Mouse (Mus musculus): ENCODE results near the gene Cux1.

Gene Cux1

DNA sequence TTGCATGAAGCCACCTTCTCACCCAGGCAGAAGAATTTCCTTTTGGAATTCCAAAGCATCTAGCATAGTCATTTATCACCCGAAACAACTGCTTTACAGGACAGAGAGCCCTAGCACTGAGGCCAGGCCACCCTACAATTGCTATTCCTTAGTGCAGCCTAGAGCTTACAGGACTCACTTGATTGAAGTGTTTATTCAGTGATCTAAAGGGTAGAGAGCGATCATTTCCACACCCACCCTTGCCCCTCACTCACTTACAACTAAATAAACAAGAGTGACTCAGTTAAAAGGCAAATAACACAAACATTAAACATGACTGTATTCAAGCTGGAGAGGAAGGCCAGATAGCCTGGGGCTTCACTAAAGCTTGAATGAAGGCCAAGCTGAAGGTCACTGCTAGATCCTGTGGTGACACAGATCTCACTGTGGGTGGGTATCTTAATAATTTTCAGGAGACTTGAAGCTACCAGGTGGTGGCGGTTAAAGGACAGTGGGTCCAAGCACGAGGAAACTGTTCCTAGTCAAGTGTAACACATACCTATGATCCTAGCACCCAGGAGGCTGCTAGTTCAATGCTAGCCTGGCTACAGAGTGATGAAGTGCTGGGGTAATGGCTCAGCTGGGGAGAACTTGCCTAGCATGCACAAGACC, 140.0 kb downstream of the Cux1 start:
- no peak for DNase-seq (ENCODE audit: low spot score in 2 of 2)

DNA sequence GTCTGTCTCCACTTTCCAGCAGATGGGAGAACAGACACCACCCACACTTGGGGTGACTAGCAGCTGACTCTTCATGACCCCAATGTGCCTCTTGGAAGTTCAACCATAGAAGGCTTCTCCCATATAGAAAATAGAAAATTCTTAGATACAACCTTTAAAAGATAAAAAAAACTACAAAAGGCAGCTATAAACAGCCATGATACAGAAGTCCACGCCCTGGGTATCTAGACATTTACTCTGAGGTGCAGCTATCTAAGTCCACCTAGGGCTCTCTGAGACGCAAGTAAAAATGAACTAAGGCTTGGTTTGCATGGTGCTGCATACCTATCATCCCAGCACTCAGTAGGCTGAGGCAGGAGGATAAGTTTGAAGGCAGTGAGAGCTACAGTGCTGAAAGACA, 144.3 kb downstream of the Cux1 start:
- no peak for DNase-seq (ENCODE audit: low spot score in 2 of 2)

DNA sequence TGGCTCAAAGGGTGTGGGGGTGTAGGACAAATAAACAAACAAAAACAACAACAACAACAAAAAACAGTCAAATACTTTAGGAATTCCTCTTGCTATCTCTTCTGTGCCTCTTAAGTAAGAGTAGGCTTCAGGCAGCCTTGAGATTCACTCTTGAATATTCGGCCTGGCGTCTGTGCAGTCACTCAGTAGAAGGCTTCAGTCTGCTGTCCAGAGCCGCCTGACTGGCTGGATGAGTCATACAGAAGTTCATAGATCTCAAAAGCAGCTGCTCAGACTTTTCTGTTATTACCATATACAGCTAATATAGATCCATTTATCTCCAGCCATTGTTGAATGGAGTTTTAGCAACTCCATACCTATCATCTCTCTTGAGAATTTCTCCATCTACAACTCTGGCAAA, 145.4 kb downstream of the Cux1 start:
- no peak for DNase-seq (ENCODE audit: low spot score in 2 of 2)

DNA sequence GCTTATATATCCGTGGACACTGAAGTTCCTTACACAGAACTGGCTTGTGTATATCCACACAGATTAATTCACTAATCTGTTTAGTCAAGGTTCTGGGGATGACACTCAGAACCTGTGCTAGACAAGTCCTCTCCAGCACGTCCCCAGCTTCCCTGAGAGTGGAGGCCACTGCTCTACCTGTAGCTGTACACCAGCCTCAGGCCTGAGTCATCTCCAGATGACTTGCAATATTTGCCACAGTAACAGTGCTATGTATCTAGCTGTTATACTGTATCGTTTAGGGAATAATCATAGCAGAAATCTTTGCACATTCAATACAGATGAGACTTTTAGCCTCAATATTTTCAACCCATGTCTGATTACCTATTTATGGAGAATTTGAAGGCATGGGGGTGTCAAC, 146.0 kb downstream of the Cux1 start:
- DNase-seq (ENCODE audit: low spot score in 2 of 2): no peak

DNA sequence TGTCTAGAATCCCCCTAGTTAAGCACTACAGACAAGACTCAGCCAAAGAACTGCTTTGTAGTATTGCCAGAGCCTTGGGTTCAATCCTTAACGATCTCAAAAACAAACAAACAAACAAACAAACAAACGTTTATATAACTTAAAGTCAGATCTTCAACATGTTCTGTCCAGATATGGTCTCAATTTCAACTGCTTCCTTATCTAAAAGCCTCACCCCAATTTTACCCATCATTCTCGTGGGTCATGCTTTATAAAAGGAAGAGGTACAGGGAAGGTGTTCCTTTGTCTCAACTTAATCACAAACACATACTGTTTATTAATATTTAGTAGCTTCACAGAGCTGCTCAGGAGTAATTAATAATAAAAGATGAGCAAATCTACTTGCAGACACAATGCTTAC, 146.9 kb downstream of the Cux1 start:
- DNase-seq (ENCODE audit: low spot score in 2 of 2): no peak

DNA sequence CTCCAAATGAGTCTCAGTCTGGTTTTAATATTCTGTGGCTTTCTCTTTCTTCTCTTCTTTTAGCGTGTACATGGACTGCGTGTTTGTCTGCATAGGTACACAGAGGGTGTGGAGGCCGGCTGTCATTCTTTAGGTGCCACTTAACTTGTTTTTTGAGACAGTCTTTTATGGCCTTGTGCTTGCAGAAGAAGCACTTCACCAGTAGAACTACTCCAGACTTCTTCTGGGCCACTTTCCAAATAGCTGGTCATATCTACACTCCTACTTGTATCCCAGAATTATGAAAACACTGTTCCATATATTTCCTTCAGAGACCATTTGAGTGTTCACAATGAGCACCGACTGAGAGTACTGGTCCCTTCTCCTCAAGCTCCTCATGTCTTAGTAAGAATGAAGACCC, 149.4 kb downstream of the Cux1 start:
- no peak for DNase-seq (ENCODE audit: low spot score in 2 of 2)

DNA sequence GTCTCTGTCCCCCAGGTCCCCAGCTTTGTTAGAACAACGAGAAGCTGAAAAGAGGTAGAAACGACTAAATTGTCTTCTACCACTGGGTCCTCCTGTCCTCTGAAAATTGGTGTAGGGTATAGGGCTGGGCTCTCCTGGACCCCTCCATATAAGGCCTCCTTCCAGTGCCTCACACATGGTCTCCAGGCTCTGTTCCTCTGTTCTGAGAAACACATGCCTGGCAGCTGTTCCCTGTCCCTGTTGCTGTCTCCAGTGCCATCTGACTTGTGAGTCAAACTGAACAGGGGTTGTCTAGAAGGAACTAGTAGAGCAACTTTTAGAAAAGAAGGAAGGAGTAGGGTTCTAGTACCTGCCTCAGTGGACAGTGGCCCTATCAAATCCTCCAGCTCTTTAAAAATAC, 152.8 kb downstream of the Cux1 start:
- no peak for DNase-seq (ENCODE audit: low spot score in 2 of 2)

DNA sequence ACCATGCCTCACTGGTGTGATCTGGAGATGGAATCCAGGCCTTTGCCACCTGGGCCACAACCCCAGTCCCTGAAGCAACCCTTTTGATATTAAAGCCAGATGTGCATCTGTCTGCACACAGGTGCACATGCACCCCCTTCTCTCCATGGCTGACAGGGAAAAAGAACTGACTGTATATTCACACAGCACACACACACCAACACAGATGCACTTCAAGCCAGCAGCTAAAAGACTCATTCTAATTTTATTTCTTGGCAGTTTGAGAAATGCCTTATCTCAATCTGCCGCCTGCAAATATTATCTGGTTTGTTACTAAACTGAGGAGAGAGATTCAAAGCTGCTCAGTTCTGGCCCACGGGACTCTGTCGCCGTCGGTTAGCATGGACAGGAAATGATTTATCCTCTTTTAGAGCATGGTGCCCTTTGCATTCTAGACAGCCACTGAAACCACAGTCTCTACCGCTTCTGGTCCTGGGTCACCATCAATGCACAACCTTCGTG, 156.6 kb downstream of the Cux1 start:
- DNase-seq (ENCODE audit: low spot score in 2 of 2): peak; percentile 27 to 52

DNA sequence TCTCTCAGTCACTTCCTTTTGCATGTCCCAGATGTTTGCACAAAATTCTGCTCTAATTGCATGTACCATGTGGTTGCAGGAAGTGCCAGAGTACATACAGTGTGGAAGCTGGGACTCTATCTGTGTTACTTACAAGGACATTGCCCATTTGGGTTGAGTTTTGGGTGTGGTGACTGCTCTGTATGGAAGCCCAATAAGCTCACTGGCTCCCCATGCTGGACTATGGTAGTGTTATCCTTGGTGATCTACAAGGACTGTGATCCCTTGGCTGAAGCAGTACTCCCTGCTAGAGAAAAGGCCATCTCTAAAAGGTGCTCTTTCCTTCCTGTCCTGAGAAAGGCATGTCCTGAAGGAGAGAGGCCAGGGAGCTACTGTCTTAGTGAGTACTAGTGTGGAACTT, 160.9 kb downstream of the Cux1 start:
- no peak for DNase-seq (ENCODE audit: low spot score in 2 of 2)

DNA sequence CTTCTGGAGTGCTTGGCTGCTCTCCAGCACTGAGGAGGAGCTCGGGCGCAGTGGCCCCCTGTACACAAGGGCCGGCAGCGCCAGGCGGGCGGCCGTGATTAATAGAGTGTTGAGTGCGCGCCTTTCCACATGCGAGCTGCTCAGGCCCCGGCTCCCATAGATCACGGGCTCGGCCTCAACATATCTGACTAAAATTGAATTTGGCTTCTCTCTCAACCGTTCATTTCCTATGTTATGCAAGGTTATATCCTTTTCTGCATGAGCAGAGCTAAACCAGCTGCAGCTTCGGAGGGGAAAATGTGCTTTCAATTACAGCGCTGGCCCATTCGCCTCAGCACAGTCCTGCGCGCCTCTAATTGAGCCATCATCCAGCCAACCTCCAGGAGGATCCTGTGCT, 163.7 kb downstream of the Cux1 start:
- no peak for DNase-seq (ENCODE audit: low spot score in 2 of 2)

DNA sequence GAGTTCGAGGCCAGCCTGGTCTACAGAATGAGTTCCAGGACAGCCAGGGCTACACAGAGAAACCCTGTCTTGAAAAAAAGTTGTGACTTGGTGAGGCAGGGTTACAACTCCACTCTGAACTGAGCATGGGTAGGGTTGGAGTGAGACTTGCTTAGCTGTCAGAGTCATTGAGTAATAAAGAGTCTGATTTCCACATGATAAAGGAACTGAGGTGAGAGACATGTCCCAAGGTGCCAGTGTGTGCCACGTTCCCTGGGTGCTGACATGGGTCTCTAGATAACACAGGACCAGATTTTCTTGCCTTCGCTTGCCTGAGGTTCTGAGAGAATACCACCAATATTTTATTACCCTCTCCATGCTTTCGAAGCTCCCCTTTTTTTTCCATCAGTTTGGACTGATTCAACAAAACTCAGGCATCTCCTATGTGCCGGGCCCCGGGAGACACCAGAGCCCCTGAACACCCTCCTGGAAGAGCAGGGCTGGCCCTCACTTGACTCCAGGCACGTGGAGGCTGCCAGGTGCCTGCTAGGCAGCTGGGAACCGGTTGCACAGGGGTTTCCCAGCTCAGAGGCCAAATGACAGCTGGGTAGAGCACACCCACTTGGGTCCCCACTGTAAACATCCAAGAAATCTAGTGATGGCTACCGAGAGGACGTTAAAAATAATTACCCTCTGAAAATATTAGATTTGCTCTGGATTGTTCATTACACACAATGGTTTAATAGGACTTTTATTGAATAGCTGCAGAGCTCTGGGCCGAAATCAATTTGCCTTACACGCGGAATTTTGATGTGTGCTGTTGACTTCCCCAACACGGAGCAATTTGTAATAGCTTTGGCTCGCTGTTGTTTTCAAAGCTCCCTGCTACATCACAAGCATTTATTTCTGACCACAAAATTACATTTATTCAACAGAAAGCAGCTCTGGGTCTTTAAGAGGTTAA, 164.4 kb downstream of the Cux1 start:
- DNase-seq (ENCODE audit: low spot score in 2 of 2): no peak

DNA sequence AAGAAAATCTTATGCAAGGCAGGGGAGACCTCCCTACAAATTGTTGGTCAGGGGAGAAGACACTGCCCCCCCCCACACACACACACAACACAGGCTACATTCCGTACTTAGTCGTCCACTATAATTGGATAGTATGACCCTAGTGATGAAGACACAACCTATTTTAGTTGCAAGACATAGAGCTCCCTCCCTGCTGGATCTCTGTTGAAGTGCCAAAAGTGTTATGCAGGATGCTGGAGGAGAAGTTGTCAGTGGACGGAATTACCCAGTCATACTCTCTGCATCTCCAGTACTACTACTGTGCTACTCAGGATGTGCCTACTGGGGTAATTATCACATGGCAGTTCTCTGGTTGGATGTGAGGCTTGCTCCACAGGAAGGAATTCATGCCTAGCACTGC, 168.6 kb downstream of the Cux1 start:
- DNase-seq (ENCODE audit: low spot score in 2 of 2): no peak

DNA sequence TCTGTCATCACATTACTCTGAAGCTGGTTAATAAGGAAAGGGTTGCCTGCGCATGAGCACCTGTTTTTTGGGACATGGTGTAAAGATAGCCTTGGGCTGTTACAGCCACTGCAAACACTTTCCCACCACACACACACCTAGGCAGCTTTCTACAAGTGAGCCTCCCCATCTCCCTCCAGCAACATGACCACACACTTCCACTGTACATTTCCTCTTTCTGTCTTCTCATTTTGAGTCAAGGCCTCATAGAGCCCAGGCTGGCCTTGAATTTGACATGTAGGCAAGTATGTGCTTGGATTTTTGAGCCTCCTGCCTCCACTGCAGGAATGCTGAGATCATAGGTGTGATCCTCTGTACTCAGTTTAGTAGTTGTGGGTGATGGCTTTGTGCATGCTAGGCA, 170.6 kb downstream of the Cux1 start:
- DNase-seq (ENCODE audit: low spot score in 2 of 2): no peak

DNA sequence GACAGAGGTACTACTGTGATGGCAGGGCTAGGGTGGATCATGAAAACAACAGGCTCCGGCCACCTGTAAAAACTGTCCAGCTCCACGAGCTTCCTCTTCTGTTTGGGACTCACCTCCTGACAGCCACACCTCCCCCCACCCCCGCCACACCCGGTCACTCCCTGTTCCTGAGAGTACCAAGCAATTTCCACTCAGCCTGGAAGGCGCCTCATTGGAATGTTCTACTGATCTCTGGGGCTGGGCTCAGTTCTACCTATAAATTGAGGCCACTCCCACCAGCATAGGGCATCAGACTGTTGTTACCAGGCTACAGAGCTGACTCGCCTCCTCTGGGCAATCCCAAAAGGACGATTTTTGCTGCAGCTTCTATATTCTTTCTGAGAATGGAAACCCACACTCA, 171.0 kb downstream of the Cux1 start:
- DNase-seq (ENCODE audit: low spot score in 2 of 2): no peak

DNA sequence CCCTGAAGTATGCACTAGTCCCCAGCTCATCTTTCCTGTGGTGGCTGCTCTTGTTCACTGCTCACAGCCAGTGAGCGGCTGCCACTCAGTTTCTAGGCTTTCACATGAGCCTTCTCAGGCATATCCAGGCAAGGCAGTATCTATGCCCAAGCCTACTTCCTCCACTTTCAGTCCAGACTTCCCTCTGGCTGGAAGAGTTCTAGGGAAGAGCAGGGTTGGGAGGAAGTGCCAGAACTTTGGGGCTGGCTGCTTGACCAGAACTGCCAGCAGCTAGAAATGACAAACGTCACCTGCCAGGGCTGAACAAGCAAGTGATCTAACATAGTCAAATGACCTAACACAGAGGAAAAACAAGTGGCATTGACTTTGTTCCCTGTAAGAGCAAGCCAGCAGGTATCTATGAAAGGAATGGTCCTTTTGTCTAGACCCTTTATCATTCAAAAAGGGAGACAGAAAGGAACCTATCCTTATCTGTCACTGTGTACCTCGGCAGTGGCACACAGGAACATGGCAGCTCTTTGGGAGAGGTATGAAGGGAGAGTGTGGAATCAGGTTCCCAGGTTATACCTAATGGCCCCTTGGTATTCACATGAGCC, 171.6 kb downstream of the Cux1 start:
- DNase-seq (ENCODE audit: low spot score in 2 of 2): no peak

DNA sequence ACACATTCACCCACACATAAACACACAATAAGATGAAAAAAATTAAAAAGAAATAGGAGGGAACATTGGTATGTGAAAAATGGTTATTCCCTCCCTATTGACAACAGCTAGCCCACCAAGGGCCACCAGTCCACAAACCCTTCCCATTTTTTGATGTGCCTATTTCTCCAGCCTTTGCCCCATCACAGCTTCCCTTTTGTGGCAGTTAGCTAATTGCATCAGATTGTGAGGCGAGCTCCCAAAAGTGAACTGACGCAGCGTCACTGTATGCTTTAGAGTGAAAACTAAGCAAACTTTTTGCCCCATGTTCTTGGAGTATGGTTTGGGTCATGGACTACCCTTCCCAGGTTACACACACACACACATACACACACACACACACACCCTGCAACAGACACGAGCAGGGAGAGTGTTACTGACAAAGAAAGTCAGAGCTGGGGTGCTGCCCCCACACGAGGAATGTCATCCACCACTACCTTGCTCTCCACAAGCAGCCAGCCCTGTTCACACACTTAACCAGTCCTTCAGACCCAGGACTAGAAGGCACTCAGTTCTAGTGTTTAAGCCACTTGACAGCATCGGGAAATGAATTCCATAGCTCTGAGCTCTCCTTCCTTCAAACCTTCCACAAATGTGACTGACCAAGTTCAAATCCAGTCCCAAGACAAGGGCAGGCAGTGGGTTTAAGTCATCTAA, 172.6 kb downstream of the Cux1 start:
- DNase-seq (ENCODE audit: low spot score in 2 of 2): no peak

DNA sequence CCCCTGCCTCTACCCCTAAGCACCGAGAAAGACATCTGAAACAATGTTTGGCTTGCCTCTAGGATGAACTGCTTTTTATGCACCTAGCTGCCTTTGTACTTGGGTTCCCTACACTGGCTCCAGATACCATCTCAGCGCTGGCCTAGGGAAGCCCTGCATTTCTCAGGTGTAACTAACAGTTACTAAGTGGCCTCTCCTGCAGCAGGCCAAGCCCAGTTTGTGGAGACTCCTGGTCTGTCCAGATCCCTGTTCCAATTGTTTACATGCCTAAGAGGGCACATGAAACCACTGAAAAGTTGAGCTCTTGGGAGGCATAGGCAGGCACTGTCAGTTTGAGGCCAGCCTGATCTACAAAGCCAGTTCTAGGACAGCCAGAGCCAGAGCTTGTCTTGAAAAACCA, 173.7 kb downstream of the Cux1 start:
- no peak for DNase-seq (ENCODE audit: low spot score in 2 of 2)

DNA sequence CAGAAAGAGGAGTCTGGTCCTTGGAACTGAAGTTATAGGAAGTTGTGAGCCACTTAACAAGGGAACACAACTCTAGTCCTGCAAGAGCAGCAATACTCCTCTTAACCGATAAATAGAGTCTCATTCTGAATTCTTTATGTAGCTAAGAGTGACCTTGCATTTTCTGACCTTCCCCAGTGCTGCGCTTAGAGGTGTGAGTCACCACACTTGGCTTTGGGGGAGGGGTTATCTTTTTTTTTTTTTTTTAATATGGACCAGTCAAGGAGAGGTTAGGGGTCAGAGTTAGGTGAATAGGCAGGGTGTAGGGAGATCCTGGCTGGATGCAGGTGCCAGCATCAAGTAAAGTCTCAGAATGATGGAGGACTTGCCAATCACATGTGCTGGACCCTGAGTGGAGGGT, 180.5 kb downstream of the Cux1 start:
- no peak for DNase-seq (ENCODE audit: low spot score in 2 of 2)

DNA sequence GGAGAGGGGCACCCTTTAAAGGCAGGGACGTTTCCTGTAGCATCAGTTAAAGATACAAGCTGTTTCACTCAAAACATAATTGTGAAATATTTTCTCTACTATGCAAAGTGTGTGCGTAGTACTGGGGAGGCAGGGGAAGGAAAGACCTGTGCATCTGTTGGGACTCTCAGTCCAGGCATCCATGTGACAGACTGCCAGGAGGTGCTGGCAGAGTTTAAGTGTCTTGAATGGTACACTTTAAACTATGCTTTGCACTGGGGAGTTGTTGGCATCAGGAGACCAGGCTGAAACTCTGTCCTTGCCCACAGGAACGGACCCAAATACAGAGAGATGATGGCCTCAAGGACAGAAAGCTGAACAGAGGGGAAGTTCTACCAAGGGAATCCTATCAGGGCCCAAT, 182.1 kb downstream of the Cux1 start:
- DNase-seq (ENCODE audit: low spot score in 2 of 2): no peak

DNA sequence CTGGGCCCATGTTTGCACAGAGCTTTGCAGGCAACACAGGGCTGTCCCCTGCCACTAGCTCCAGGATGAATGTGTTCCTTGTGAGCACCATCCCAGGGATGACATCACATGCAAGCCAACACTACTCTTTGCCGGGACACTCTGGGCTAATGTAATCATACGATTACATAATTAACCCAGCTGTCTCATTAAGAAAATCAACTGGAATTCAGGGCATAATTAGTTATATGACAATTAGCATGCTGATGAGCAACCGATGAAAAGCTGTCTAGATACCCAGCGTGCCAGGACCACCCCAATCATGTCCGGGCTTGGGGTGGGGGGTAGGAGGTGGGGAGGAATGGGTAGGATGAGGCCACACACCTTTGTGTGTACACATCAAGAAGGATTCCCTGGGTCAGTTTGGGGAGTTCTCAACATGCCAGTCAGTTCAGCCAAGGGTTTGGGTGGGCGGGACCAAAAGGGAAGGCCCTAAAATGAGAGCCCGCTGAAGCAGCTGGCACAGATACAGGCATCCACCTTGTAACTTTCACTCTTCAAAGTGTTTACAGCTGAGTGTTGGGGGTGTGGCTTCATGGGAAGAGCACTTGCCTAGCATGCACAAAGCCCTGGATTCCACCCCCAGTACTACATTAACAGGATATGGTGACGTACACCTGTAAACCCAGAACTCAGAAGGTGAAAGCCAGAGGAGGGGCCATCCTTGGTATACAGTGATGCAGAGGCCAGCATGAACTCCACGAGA, 184.9 kb downstream of the Cux1 start:
- no peak for DNase-seq (ENCODE audit: low spot score in 2 of 2)

DNA sequence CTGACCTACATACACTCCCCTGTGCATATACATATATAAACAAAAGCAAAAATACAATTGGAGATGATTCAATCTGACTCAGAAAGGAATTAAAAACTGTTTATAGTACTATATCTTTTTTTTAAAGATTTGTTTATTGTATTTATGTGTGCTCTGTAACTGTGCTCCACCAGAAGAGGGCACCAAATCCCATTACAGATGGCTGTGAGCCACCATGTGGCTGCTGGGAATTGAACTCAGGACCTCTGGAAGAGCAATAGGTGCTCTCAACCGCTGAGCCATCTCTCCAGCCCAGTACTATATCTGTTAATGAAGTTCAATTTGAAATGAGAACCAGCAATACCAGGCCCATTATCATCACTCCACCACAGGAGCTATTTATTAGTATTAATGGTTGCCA, 187.9 kb downstream of the Cux1 start:
- DNase-seq (ENCODE audit: low spot score in 2 of 2): no peak

DNA sequence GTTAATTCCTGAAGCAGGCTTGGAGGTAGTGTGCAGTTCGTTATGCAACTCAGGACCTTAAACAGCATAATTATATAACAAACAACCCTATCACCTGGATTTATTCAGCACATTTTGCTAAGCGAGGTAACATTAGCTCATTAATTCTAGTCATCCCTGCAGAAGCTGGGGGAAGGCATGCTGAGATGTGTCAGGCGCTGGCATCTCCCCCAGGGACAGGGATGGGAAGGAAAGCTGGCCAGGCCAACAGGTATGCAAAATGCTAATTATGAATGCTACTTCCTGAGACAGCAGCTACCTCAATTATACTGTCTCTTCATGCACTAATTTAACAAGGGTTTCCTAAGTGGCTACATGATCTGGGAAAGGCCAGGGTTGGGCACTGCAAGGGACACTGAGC, 190.2 kb downstream of the Cux1 start:
- DNase-seq (ENCODE audit: low spot score in 2 of 2): no peak
